9 mouse cellular contexts compared by ENCODE assay signal in the genomic region with DNA sequence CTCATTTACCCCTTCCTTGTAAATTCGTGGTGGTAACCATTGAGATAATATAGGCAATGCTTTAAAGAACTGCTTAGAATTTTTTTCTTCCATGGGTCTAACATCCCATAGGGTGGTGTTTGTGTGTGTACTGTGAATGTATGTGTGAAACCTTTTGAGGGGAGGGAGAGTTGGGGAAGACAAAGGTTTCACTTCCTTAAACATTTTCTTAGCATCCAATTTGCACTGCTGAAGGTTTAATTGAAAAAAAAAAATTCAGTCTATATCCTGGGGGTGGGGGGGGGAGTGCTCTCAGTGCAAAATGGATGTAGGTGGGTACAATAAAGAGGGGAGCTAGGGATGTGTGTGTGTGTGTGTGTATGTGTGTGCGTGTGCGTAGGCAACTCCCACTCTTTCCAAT. TPM values are rescaled to one million over a fixed set of nuclear protein-coding genes. Genes with fewer than 3 reads are reported as not detected.
DNase-seq lines count a peak whose midpoint lies in the region; ATAC-seq and TF ChIP-seq lines count a peak whose summit lies in the region.
"Had no signal": no experiment of that assay in that cellular context is flagged by ENCODE, and none has a peak within 500 bp of the region (broad histone marks: within the 10 kb centered on the region; RNA-seq: fewer than 3 reads in every experiment).

No protein-coding gene starts in this region.

- H3K9me3 ChIP-seq in heart, postnatal 0 days (replicated peaks; ENCODE audit: control insufficient read depth, low read length), result no peaks in the 10 kb centered on the region
- no peaks in the 10 kb centered on the region for H3K9me3 ChIP-seq in hindbrain, embryonic 14.5 days (ENCODE audit: control insufficient read depth, low read length)
- no peaks in the 10 kb centered on the region for H3K9me3 ChIP-seq in midbrain, embryonic 14.5 days (ENCODE audit: control insufficient read depth, low read length)

- WGBS in heart, postnatal 0 days, result 30% methylated on average over 3 of the region's 3 CpGs
- WGBS in hindbrain, embryonic 14.5 days, result 16% methylated on average over 3 of the region's 3 CpGs
- WGBS in midbrain, embryonic 14.5 days, result 7% methylated on average over 3 of the region's 3 CpGs

- DNase-seq in heart, postnatal 0 days (ENCODE audit: low spot score), result no peak
- DNase-seq in heart, postnatal 14 days, result no peak
- no peak for DNase-seq in hindbrain, embryonic 14.5 days (ENCODE audit: low spot score)
- no peak for DNase-seq in midbrain, embryonic 14.5 days
- DNase-seq in gastrocnemius, postnatal 36 days, result no peak
- no peak for DNase-seq in right cerebral cortex, postnatal 36 days (ENCODE audit: low spot score in 2 of 2)

- no peaks in the 10 kb centered on the region for H3K27me3 ChIP-seq in heart, postnatal 0 days (ENCODE audit: control insufficient read depth, insufficient read depth, low read length)
- no peaks in the 10 kb centered on the region for H3K27me3 ChIP-seq in hindbrain, embryonic 14.5 days (ENCODE audit: control insufficient read depth, insufficient read depth, low read length)
- H3K27me3 ChIP-seq in midbrain, embryonic 14.5 days (ENCODE audit: control insufficient read depth, insufficient read depth, low read length), result no peaks in the 10 kb centered on the region
- H3K27me3 ChIP-seq: Patski had no signal

- peaks cover 29% of the 10 kb centered on the region for H3K4me1 ChIP-seq in heart, postnatal 0 days (ENCODE audit: control insufficient read depth, insufficient read depth)
- H3K4me1 ChIP-seq in hindbrain, embryonic 14.5 days (replicated peaks; ENCODE audit: control insufficient read depth, insufficient read depth, low read length), result peaks cover 60% of the 10 kb centered on the region
- peaks cover 44% of the 10 kb centered on the region for H3K4me1 ChIP-seq in midbrain, embryonic 14.5 days (ENCODE audit: control insufficient read depth, insufficient read depth, low read length)

- TF ChIP-seq EP300 in heart, postnatal 0 days (IDR thresholded peaks at IDR 0.05; ENCODE audit: low read depth), result no peak

- H3K27ac ChIP-seq in heart, postnatal 0 days (ENCODE audit: low read depth), result peak overlapping the region; percentile 93; the same call in 1 of the 2 replicates
- H3K27ac ChIP-seq in hindbrain, embryonic 14.5 days, result peak overlapping the region; percentile 94
- H3K27ac ChIP-seq in midbrain, embryonic 14.5 days (replicated peaks; ENCODE audit: low read depth, low read length), result peak overlapping the region; percentile 97

- no peaks in the 10 kb centered on the region for H3K36me3 ChIP-seq in heart, postnatal 0 days (replicated peaks; ENCODE audit: control insufficient read depth, insufficient read depth, low read length)
- no peaks in the 10 kb centered on the region for H3K36me3 ChIP-seq in hindbrain, embryonic 14.5 days (replicated peaks; ENCODE audit: control insufficient read depth, insufficient read depth)
- no peaks in the 10 kb centered on the region for H3K36me3 ChIP-seq in midbrain, embryonic 14.5 days (ENCODE audit: control insufficient read depth, insufficient read depth, low read length)

- no peak overlapping the region for H3K9ac ChIP-seq in heart, postnatal 0 days (replicated peaks; ENCODE audit: low read depth, low read length)
- H3K9ac ChIP-seq in hindbrain, embryonic 14.5 days, result peak overlapping the region; percentile 95
- no peak overlapping the region; the same call in 1 of the 2 replicates for H3K9ac ChIP-seq in midbrain, embryonic 14.5 days (replicated peaks; ENCODE audit: low read length)

- peak overlapping the region; percentile 97 for H3K4me3 ChIP-seq in heart, postnatal 0 days (ENCODE audit: low read depth, low read length)
- H3K4me3 ChIP-seq in hindbrain, embryonic 14.5 days (replicated peaks; ENCODE audit: low read length), result peak overlapping the region; percentile 72
- H3K4me3 ChIP-seq in midbrain, embryonic 14.5 days (replicated peaks; ENCODE audit: low read depth, low read length), result peak overlapping the region; percentile 77

- no peak for ATAC-seq in heart, postnatal 0 days (ENCODE audit: insufficient read depth, low read depth)
- ATAC-seq in common myeloid progenitor, adult 5-6 weeks (replicated peaks; ENCODE audit: low read depth, poor library complexity, severe bottlenecking), result 0 out of 2 replicates have a peak, but pooled peaks have one; percentile 0
- no peak for ATAC-seq in hindbrain, embryonic 14.5 days (ENCODE audit: low FRiP score)
- no peak for ATAC-seq in midbrain, embryonic 14.5 days (ENCODE audit: low FRiP score, low TSS enrichment)
- no peak for ATAC-seq in monocyte, adult 5-6 weeks (replicated peaks; ENCODE audit: insufficient number of reproducible peaks, low FRiP score, low TSS enrichment, poor library complexity, severe bottlenecking)

- intact Hi-C loops in heart, postnatal 14 days (cut with DNase I), result loop anchor here (1.0 kb wide), 1 partner anchor 20 kb away; no protein-coding TSS in a partner anchor
- intact Hi-C loops in gastrocnemius, postnatal 36 days (cut with DNase I), result loop anchor here (2.0 kb wide), 1 partner anchor 17 kb away; no protein-coding TSS in a partner anchor

- TF ChIP-seq CTCF in heart, postnatal 0 days (IDR thresholded peaks at IDR 0.05; ENCODE audit: low read depth), result no peak

- peak overlapping the region; percentile 85 for H3K4me2 ChIP-seq in heart, postnatal 0 days (ENCODE audit: low read depth, low read length)
- H3K4me2 ChIP-seq in hindbrain, embryonic 14.5 days (replicated peaks), result peak overlapping the region; percentile 96
- peak overlapping the region; percentile 99 for H3K4me2 ChIP-seq in midbrain, embryonic 14.5 days (ENCODE audit: low read length)

RNA-seq across cellular contexts. Expression of a gene that starts 0.5 kb away (rescaled TPM):
- total RNA-seq in heart, postnatal 0 days (2014; rRNA removed; ENCODE audit: low replicate concordance), result 12.4 and 33.9 TPM in 2 replicates
- polyA plus RNA-seq in heart, postnatal 0 days (2015; fragmentation: Nextera tagmentation; extraction: Ambion mirVana), result 4.4 and 5.2 TPM in 2 replicates
- total RNA-seq in heart, postnatal 14 days (2021), result 10 to 100 TPM; 57.9 to 64.9 TPM
- total RNA-seq in common myeloid progenitor, adult 5-6 weeks (2017), result 3.1 and 5.7 TPM in 2 replicates
- polyA plus RNA-seq in hindbrain, embryonic 14.5 days (2014; fragmentation: Nextera tagmentation; extraction: Ambion mirVana), result 11.6 and 13.5 TPM in 2 replicates
- polyA plus RNA-seq in midbrain, embryonic 14.5 days (2014; fragmentation: Nextera tagmentation; extraction: Ambion mirVana), result 12.6 and 14.9 TPM in 2 replicates
- total RNA-seq in monocyte, adult 5-6 weeks (2017), result 2.8 to 14.1 TPM (median 2.8 TPM) in 3 replicates
- total RNA-seq in gastrocnemius, postnatal 36 days (2021), result 10 to 100 TPM; 25.7 to 42.5 TPM

RNA-seq across cellular contexts. Expression of a gene that starts 27.3 kb away (rescaled TPM):
- total RNA-seq in heart, postnatal 0 days (2014; rRNA removed; ENCODE audit: low replicate concordance), result 18.0 TPM in 1 of 2 replicates, not detected in the other
- not detected in 2 replicates for polyA plus RNA-seq in heart, postnatal 0 days (2015; fragmentation: Nextera tagmentation; extraction: Ambion mirVana)
- not detected for total RNA-seq in heart, postnatal 14 days (2021)
- total RNA-seq in common myeloid progenitor, adult 5-6 weeks (2017), result not detected in 2 replicates
- polyA plus RNA-seq in hindbrain, embryonic 14.5 days (2014; fragmentation: Nextera tagmentation; extraction: Ambion mirVana), result not detected in 2 replicates
- not detected in 2 replicates for polyA plus RNA-seq in midbrain, embryonic 14.5 days (2014; fragmentation: Nextera tagmentation; extraction: Ambion mirVana)
- not detected in 3 replicates for total RNA-seq in monocyte, adult 5-6 weeks (2017)
- not detected for total RNA-seq in gastrocnemius, postnatal 36 days (2021)
- polyA plus RNA-seq: Patski had no signal

RNA-seq across cellular contexts. Expression of a gene that starts 41.2 kb away (rescaled TPM):
- total RNA-seq in heart, postnatal 0 days (2014; rRNA removed; ENCODE audit: low replicate concordance), result not detected in 2 replicates
- polyA plus RNA-seq in heart, postnatal 0 days (2015; fragmentation: Nextera tagmentation; extraction: Ambion mirVana), result not detected in 2 replicates
- not detected for total RNA-seq in heart, postnatal 14 days (2021)
- total RNA-seq in common myeloid progenitor, adult 5-6 weeks (2017), result not detected in 2 replicates
- polyA plus RNA-seq in hindbrain, embryonic 14.5 days (2014; fragmentation: Nextera tagmentation; extraction: Ambion mirVana), result not detected in 2 replicates
- not detected in 2 replicates for polyA plus RNA-seq in midbrain, embryonic 14.5 days (2014; fragmentation: Nextera tagmentation; extraction: Ambion mirVana)
- total RNA-seq in monocyte, adult 5-6 weeks (2017), result not detected in 3 replicates
- not detected for total RNA-seq in gastrocnemius, postnatal 36 days (2021)
- polyA plus RNA-seq: Patski had no signal
